Mouse (Mus musculus): Measurements from ENCODE around the gene Wnt5b.

- TF ChIP-seq EP300 (IDR thresholded peaks at IDR 0.05; ENCODE audit: low read depth): no peak
- no peak for TF ChIP-seq CTCF (IDR thresholded peaks at IDR 0.05; ENCODE audit: low read depth)
Observed at GRCm38 (mm10) chr6:119395421-119396308, 148.5 kb downstream of the Wnt5b start.

All from liver, embryonic 14.5 days (tissue).